Mouse (Mus musculus) hindbrain, embryonic 10.5 days (tissue): ENCODE measurements around the gene Olfr1341. TPM values are rescaled to one million over a fixed set of nuclear protein-coding genes. Genes with fewer than 3 reads are reported as not detected.

Experiments
- DNase-seq: peaks from one replicate; pipeline ENCODE4 v3.0.0-alpha.2; 2017; ENCODE audit warnings: low spot score
- H3K27ac ChIP-seq: fragments of 300-500 bp; sonication (generic); 2 replicates; pipeline ENCODE4 v1.5.1; 2016; ENCODE audit warnings: mild to moderate bottlenecking, moderate library complexity
- H3K27me3 ChIP-seq: fragments of 300-500 bp; sonication (generic); 2 replicates; pipeline ENCODE4 v1.6.1; 2016; ENCODE audit warnings: mild to moderate bottlenecking; ENCODE audit not compliant: poor library complexity, insufficient read depth, severe bottlenecking
- H3K36me3 ChIP-seq: fragments of 300-500 bp; sonication (generic); 2 replicates; pipeline ENCODE4 v1.6.1; 2016; ENCODE audit warnings: mild to moderate bottlenecking, moderate library complexity
- H3K4me1 ChIP-seq: fragments of 300-500 bp; sonication (generic); replicated peaks from 2 replicates; pipeline ENCODE4 v1.6.1; 2016; ENCODE audit warnings: mild to moderate bottlenecking
- H3K4me3 ChIP-seq: fragments of 300-500 bp; sonication (generic); 2 replicates; pipeline ENCODE4 v1.5.1; 2016; ENCODE audit warnings: mild to moderate bottlenecking, moderate library complexity
- H3K9me3 ChIP-seq: fragments of 300-500 bp; sonication (generic); 2 replicates; pipeline ENCODE4 v1.6.1; 2016; ENCODE audit warnings: mild to moderate bottlenecking, moderate library complexity
- WGBS: fragments of 180-500 bp; shearing (Covaris S2); methylation state at CpG from one replicate; pipeline ENCODE4 v1.1.7; 2016; 5-methylcytosine and 5-hydroxymethylcytosine counted together
- polyA plus RNA-seq: library from polyadenylated mRNA; unstranded; fragments of >200 nt; fragmentation: Nextera tagmentation; extraction: Ambion mirVana; gene quantifications from 2 replicates; pipeline ENCODE4 v1.2.1, GENCODE M21; 2016

Olfr1341 gene
- not detected in 2 replicates for polyA plus RNA-seq

GRCm38 (mm10) chr4:118703223-118703622 lies at the start of gene Olfr1341:
Gene Olfr1341, plus strand, starts transcription at chr4:118703523.
- 79% methylated on average over 3 of the region's 3 CpGs for WGBS
- no peak within 1 kb of the TSS for H3K4me3 ChIP-seq

GRCm38 (mm10) chr4:118658652-118659051 lies 44.7 kb upstream of the Olfr1341 start, which contains the start of gene Olfr62:
Gene Olfr62, plus strand, starts transcription at chr4:118658952.
- no peaks in the 10 kb centered on the region for H3K36me3 ChIP-seq
- no peaks in the 10 kb centered on the region for H3K27me3 ChIP-seq
- no peak for DNase-seq
- H3K4me3 ChIP-seq = no peak within 1 kb of the TSS
- no peak within 1 kb of the TSS for H3K27ac ChIP-seq
- no peaks in the 10 kb centered on the region for H3K9me3 ChIP-seq
- H3K4me1 ChIP-seq = no peaks in the 10 kb centered on the region

More at GRCm38 (mm10) chr4:118703223-118703622, at the start of gene Olfr1341:
- Histone ChIP-seq H3K9me3 (no peaks in the 10 kb centered on the region), H3K36me3 (no peaks in the 10 kb centered on the region), H3K27ac (no peak within 1 kb of the TSS), H3K4me1 (no peaks in the 10 kb centered on the region), H3K27me3 (no peaks in the 10 kb centered on the region)
- DNase-seq = no peak

GRCm38 (mm10) chr4:118687086-118687485 lies 16.2 kb upstream of the Olfr1341 start:
- no peak for DNase-seq
- H3K9me3 ChIP-seq = no peaks in the 10 kb centered on the region
- no peaks in the 10 kb centered on the region for H3K36me3 ChIP-seq
- H3K4me3 ChIP-seq = no peak overlapping the region
- no peaks in the 10 kb centered on the region for H3K27me3 ChIP-seq
- 0 out of 2 replicates have a peak, but pooled peaks cover under 1% of the 10 kb centered on the region for H3K4me1 ChIP-seq
- 73% methylated on average over 2 of the region's 2 CpGs for WGBS
- H3K27ac ChIP-seq = no peak overlapping the region

GRCm38 (mm10) chr4:118692412-118692973 lies 10.8 kb upstream of the Olfr1341 start, which contains the start of gene Olfr1342:
Gene Olfr1342, minus strand, starts transcription at chr4:118692756.
- 55% methylated on average over 12 of the region's 12 CpGs for WGBS
- no peaks in the 10 kb centered on the region for H3K36me3 ChIP-seq
- no peak within 1 kb of the TSS for H3K4me3 ChIP-seq
- no peaks in the 10 kb centered on the region for H3K27me3 ChIP-seq
- H3K27ac ChIP-seq = no peak within 1 kb of the TSS
- H3K4me1 ChIP-seq = peaks cover 19% of the 10 kb centered on the region
- DNase-seq = peak; percentile 10
- H3K9me3 ChIP-seq = no peaks in the 10 kb centered on the region

GRCm38 (mm10) chr4:118693812-118694211 lies 9.5 kb upstream of the Olfr1341 start:
- Histone ChIP-seq H3K36me3 (no peaks in the 10 kb centered on the region), H3K27ac (no peak overlapping the region), H3K9me3 (no peaks in the 10 kb centered on the region), H3K4me3 (no peak overlapping the region), H3K27me3 (no peaks in the 10 kb centered on the region), H3K4me1 (peaks cover 19% of the 10 kb centered on the region)
- DNase-seq = no peak
- WGBS = 49% methylated on average over 2 of the region's 2 CpGs

GRCm38 (mm10) chr4:118708086-118708485 lies 4.8 kb downstream of the Olfr1341 start:
- Histone ChIP-seq H3K4me1 (0 out of 2 replicates have a peak, but pooled peaks cover 6% of the 10 kb centered on the region), H3K9me3 (no peaks in the 10 kb centered on the region), H3K4me3 (no peak overlapping the region), H3K36me3 (no peaks in the 10 kb centered on the region), H3K27ac (no peak overlapping the region), H3K27me3 (no peaks in the 10 kb centered on the region)
- WGBS = 80% methylated on average over 5 of the region's 5 CpGs
- DNase-seq = no peak

GRCm38 (mm10) chr4:118711656-118712055 lies 8.3 kb downstream of the Olfr1341 start:
- no peaks in the 10 kb centered on the region for H3K36me3 ChIP-seq
- no peaks in the 10 kb centered on the region for H3K27me3 ChIP-seq
- H3K4me3 ChIP-seq = no peak overlapping the region
- 0 out of 2 replicates have a peak, but pooled peaks cover 6% of the 10 kb centered on the region for H3K4me1 ChIP-seq
- no peak for DNase-seq
- H3K27ac ChIP-seq = no peak overlapping the region
- no peaks in the 10 kb centered on the region for H3K9me3 ChIP-seq
- WGBS = 34% methylated on average over 1 of the region's 1 CpGs

- no peaks in the 10 kb centered on the region for H3K36me3 ChIP-seq
- H3K4me3 ChIP-seq = no peak within 1 kb of the TSS
- H3K9me3 ChIP-seq = no peaks in the 10 kb centered on the region
- no peaks in the 10 kb centered on the region for H3K4me1 ChIP-seq
- no peak within 1 kb of the TSS for H3K27ac ChIP-seq
- no peak for DNase-seq
- no peaks in the 10 kb centered on the region for H3K27me3 ChIP-seq
Measured at GRCm38 (mm10) chr4:118719838-118720237, 16.5 kb downstream of the Olfr1341 start, which contains the start of gene Olfr1340. Gene Olfr1340, plus strand, starts transcription at chr4:118720138.

GRCm38 (mm10) chr4:118721742-118722483 lies 18.6 kb downstream of the Olfr1341 start:
- H3K27ac ChIP-seq = no peak overlapping the region
- H3K4me1 ChIP-seq = no peaks in the 10 kb centered on the region
- WGBS = 58% methylated on average over 10 of the region's 10 CpGs
- H3K36me3 ChIP-seq = no peaks in the 10 kb centered on the region
- DNase-seq = peak; percentile 8
- no peaks in the 10 kb centered on the region for H3K9me3 ChIP-seq
- H3K27me3 ChIP-seq = no peaks in the 10 kb centered on the region
- H3K4me3 ChIP-seq = no peak overlapping the region

- Histone ChIP-seq H3K4me3 (no peak within 1 kb of the TSS), H3K36me3 (no peaks in the 10 kb centered on the region), H3K27ac (no peak within 1 kb of the TSS), H3K4me1 (no peaks in the 10 kb centered on the region), H3K27me3 (no peaks in the 10 kb centered on the region), H3K9me3 (no peaks in the 10 kb centered on the region)
- no peak for DNase-seq
- whole genome bisulfite sequencing = 90% methylated on average over 1 of the region's 1 CpGs
Measured at GRCm38 (mm10) chr4:118731875-118732274, 28.6 kb downstream of the Olfr1341 start, which contains the start of gene Olfr1339. Gene Olfr1339, plus strand, starts transcription at chr4:118732175.

GRCm38 (mm10) chr4:118739574-118739973 lies 36.3 kb downstream of the Olfr1341 start:
- Histone ChIP-seq H3K4me3 (no peak overlapping the region), H3K9me3 (no peaks in the 10 kb centered on the region), H3K36me3 (no peaks in the 10 kb centered on the region), H3K4me1 (peaks cover 14% of the 10 kb centered on the region), H3K27me3 (peaks cover 45% of the 10 kb centered on the region), H3K27ac (no peak overlapping the region)
- DNase-seq = no peak
- 61% methylated on average over 3 of the region's 3 CpGs for WGBS

GRCm38 (mm10) chr4:118740988-118741698 lies 37.8 kb downstream of the Olfr1341 start:
- Histone ChIP-seq H3K9me3 (peaks cover 1% of the 10 kb centered on the region), H3K27me3 (peaks cover 45% of the 10 kb centered on the region), H3K4me3 (peak overlapping the region; percentile 32), H3K27ac (no peak overlapping the region), H3K4me1 (peaks cover 14% of the 10 kb centered on the region), H3K36me3 (no peaks in the 10 kb centered on the region)
- no peak for DNase-seq
- 6% methylated on average over 11 of the region's 11 CpGs for WGBS

- no peaks in the 10 kb centered on the region for H3K36me3 ChIP-seq
- peak; percentile 8 for DNase-seq
- peaks cover 45% of the 10 kb centered on the region for H3K27me3 ChIP-seq
- H3K4me1 ChIP-seq = peaks cover 14% of the 10 kb centered on the region
- peak overlapping the region; percentile 32 for H3K4me3 ChIP-seq
- peaks cover 9% of the 10 kb centered on the region for H3K9me3 ChIP-seq
- no peak overlapping the region for H3K27ac ChIP-seq
- 5% methylated on average over 16 of the region's 16 CpGs for WGBS
Measured at GRCm38 (mm10) chr4:118741881-118742280, 38.6 kb downstream of the Olfr1341 start.
